Mouse (Mus musculus) liver, embryonic 14.5 days (tissue): ENCODE measurements around the gene Plpp3.

ENCODE experiments used
- CTCF ChIP-seq: IDR thresholded peaks from 2 replicates; pipeline ENCODE4 v1.5.1; 2016; ENCODE audit warnings: antibody characterized with exemption, low read depth, control low read depth
- EP300 ChIP-seq: IDR thresholded peaks from 2 replicates; pipeline ENCODE4 v1.6.1; 2016; ENCODE audit warnings: antibody characterized with exemption, low read depth

- no peak for TF ChIP-seq CTCF
- TF ChIP-seq EP300 = no peak
Measured at GRCm38 (mm10) chr4:105220849-105221248, 63.7 kb downstream of the Plpp3 start.
